Mouse (Mus musculus): ENCODE measurements around the gene Gm11237.
"Not testable (repeated sequence)": the region's sequence is repeated elsewhere in the genome, so short reads cannot be mapped to it uniquely, and the experiment has no call there.

GRCm38 (mm10) chr4:73668054-73668453, 45.3 kb downstream of the Gm11237 start, which contains the start of gene Gm11239:
- not testable (repeated sequence) for TF ChIP-seq HCFC1 (IDR thresholded peaks at IDR 0.05; ENCODE audit: borderline replicate concordance, insufficient read depth, low read length); ZC3H11A (IDR thresholded peaks at IDR 0.05; ENCODE audit: borderline replicate concordance, low read depth, low read length); ZNF384 (IDR thresholded peaks at IDR 0.05; ENCODE audit: low read depth, low read length); CHD2 (IDR thresholded peaks at IDR 0.05; ENCODE audit: low read depth, low read length); MAFK (IDR thresholded peaks at IDR 0.05; ENCODE audit: insufficient read depth, low read depth, low read length)

Data from ES-E14 (cell line).